Mouse (Mus musculus) MEL (cell line): ENCODE data around the gene Tulp1. TPM values are rescaled to one million over a fixed set of nuclear protein-coding genes. Genes with fewer than 3 reads are reported as not detected.

Source experiments
- DNase-seq: peaks from one replicate; pipeline ENCODE4 v3.0.0; 2011; ENCODE audit warnings: low read depth, low spot score
- H3K27ac ChIP-seq: 2 replicates; pipeline ENCODE4 v1.5.1; 2012; ENCODE audit warnings: low read depth, mild to moderate bottlenecking, control low read depth, low read length, moderate library complexity; ENCODE audit not compliant: control insufficient read depth
- H3K27me3 ChIP-seq, 2 experiments: fragments of 150-350 bp in 1 of 2; sonication (generic) in 1 of 2; 2 replicates each; pipeline ENCODE4 v1.6.1; 2012; ENCODE audit warnings: low read length in 2 of 2, mild to moderate bottlenecking in 2 of 2, improper control_type of control experiment in 1 of 2, moderate library complexity in 1 of 2; ENCODE audit not compliant: insufficient read depth in 2 of 2, control insufficient read depth in 1 of 2
- H3K36me3 ChIP-seq, 2 experiments: 2 replicates each; pipeline ENCODE4 v1.6.1; 2012 to 2014; ENCODE audit warnings: low read length in 2 of 2, improper control_type of control experiment in 1 of 2, inconsistent platforms in 1 of 2, mild to moderate bottlenecking in 1 of 2; ENCODE audit not compliant: insufficient read depth in 2 of 2, control insufficient read depth in 1 of 2
- H3K4me1 ChIP-seq, 2 experiments: fragments of 150-350 bp in 1 of 2; sonication (generic) in 1 of 2; 2 replicates each; pipeline ENCODE4 v1.6.1; 2012; ENCODE audit warnings: low read length in 2 of 2, improper control_type of control experiment in 1 of 2, mild to moderate bottlenecking in 1 of 2; ENCODE audit not compliant: insufficient read depth in 2 of 2, control insufficient read depth in 1 of 2
- H3K4me3 ChIP-seq, 2 experiments: fragments of 150-350 bp in 1 of 2; sonication (generic) in 1 of 2; 2 replicates each; pipeline ENCODE4 v1.5.1; 2012; ENCODE audit warnings: low read depth in 2 of 2, low read length in 2 of 2, mild to moderate bottlenecking in 2 of 2, moderate library complexity in 2 of 2, control low read depth in 1 of 2, improper control_type of control experiment in 1 of 2; ENCODE audit not compliant: control insufficient read depth in 1 of 2, insufficient read depth in 1 of 2
- H3K79me2 ChIP-seq: 2 replicates; pipeline ENCODE4 v1.6.1; 2012; ENCODE audit warnings: mild to moderate bottlenecking, low read length, moderate library complexity; ENCODE audit not compliant: control insufficient read depth, poor library complexity, insufficient read depth
- H3K9ac ChIP-seq: 2 replicates; pipeline ENCODE4 v1.6.1; 2012; ENCODE audit warnings: low read depth, mild to moderate bottlenecking, control low read depth, low read length, moderate library complexity; ENCODE audit not compliant: control insufficient read depth, poor library complexity, severe bottlenecking
- H3K9me3 ChIP-seq: fragments of 150-350 bp; sonication (generic); replicated peaks from 2 replicates; pipeline ENCODE4 v1.6.1; 2012; ENCODE audit warnings: mild to moderate bottlenecking, low read length, improper control_type of control experiment, moderate library complexity; ENCODE audit not compliant: insufficient read depth
- BHLHE40 ChIP-seq: IDR thresholded peaks from 2 replicates; pipeline ENCODE4 v1.6.1; 2012; ENCODE audit warnings: low read depth, mild to moderate bottlenecking, inconsistent platforms, low read length, improper control_type of control experiment, borderline replicate concordance
- CHD1 ChIP-seq: IDR thresholded peaks from 2 replicates; pipeline ENCODE4 v1.6.1; 2012; ENCODE audit warnings: low read depth, mild to moderate bottlenecking, inconsistent platforms, low read length, improper control_type of control experiment
- CHD2 ChIP-seq: IDR thresholded peaks from 2 replicates; pipeline ENCODE4 v1.6.1; 2011; ENCODE audit warnings: low read length, improper control_type of control experiment
- E2F4 ChIP-seq: IDR thresholded peaks from 2 replicates; pipeline ENCODE4 v1.6.1; 2011; ENCODE audit warnings: low read depth, low read length, improper control_type of control experiment, borderline replicate concordance
- ELF1 ChIP-seq: IDR thresholded peaks from 2 replicates; pipeline ENCODE4 v1.6.1; 2014; ENCODE audit warnings: low read depth, mild to moderate bottlenecking, inconsistent platforms, low read length, improper control_type of control experiment, moderate library complexity
- EP300 ChIP-seq, 2 experiments: IDR thresholded peaks; 2 replicates each; pipeline ENCODE4 v1.6.1; 2011; ENCODE audit warnings: improper control_type of control experiment in 2 of 2, low read length in 2 of 2, low read depth in 1 of 2, mild to moderate bottlenecking in 1 of 2
- ETS1 ChIP-seq: IDR thresholded peaks from 2 replicates; pipeline ENCODE4 v1.6.1; 2012; ENCODE audit warnings: low read depth, mild to moderate bottlenecking, inconsistent platforms, low read length, improper control_type of control experiment, moderate library complexity
- HCFC1 ChIP-seq: IDR thresholded peaks from 2 replicates; pipeline ENCODE4 v1.6.1; 2012; ENCODE audit warnings: low read depth, mild to moderate bottlenecking, inconsistent platforms, low read length, improper control_type of control experiment, moderate library complexity
- MAFK ChIP-seq: IDR thresholded peaks from 2 replicates; pipeline ENCODE4 v1.6.1; 2011; ENCODE audit warnings: low read depth, mild to moderate bottlenecking, low read length, improper control_type of control experiment, borderline replicate concordance
- MAX ChIP-seq: IDR thresholded peaks from 2 replicates; pipeline ENCODE4 v1.6.1; 2011; ENCODE audit warnings: low read length, improper control_type of control experiment
- MAZ ChIP-seq: IDR thresholded peaks from 2 replicates; pipeline ENCODE4 v1.6.1; 2012; ENCODE audit warnings: low read depth, mild to moderate bottlenecking, inconsistent platforms, low read length, improper control_type of control experiment
- MEF2A ChIP-seq: IDR thresholded peaks from 2 replicates; pipeline ENCODE4 v1.6.1; 2014; ENCODE audit warnings: low read depth, mild to moderate bottlenecking, inconsistent platforms, low read length, improper control_type of control experiment; ENCODE audit not compliant: poor library complexity, insufficient replicate concordance, severe bottlenecking; ENCODE audit errors: extremely low read depth
- MXI1 ChIP-seq: IDR thresholded peaks from 2 replicates; pipeline ENCODE4 v1.6.1; 2011; ENCODE audit warnings: mild to moderate bottlenecking, low read depth, low read length, improper control_type of control experiment
- MYB ChIP-seq: IDR thresholded peaks from 2 replicates; pipeline ENCODE4 v1.6.1; 2011; ENCODE audit warnings: mild to moderate bottlenecking, low read depth, low read length, improper control_type of control experiment
- MYC ChIP-seq: IDR thresholded peaks from 2 replicates; pipeline ENCODE4 v1.6.1; 2011; ENCODE audit warnings: low read depth, mild to moderate bottlenecking, low read length, improper control_type of control experiment, moderate library complexity
- NELFE ChIP-seq: IDR thresholded peaks from 2 replicates; pipeline ENCODE4 v1.6.1; 2011; ENCODE audit warnings: low read depth, low read length, improper control_type of control experiment
- POLR2A ChIP-seq, 2 experiments: IDR thresholded peaks; 2 replicates each; pipeline ENCODE4 v1.6.1; 2011 to 2012; ENCODE audit warnings: low read length in 2 of 2, mild to moderate bottlenecking in 2 of 2, control low read depth in 1 of 2, improper control_type of control experiment in 1 of 2, low read depth in 1 of 2, moderate library complexity in 1 of 2; ENCODE audit not compliant: control insufficient read depth in 1 of 2, insufficient read depth in 1 of 2, poor library complexity in 1 of 2
- POLR2AphosphoS2 ChIP-seq: IDR thresholded peaks from 2 replicates; pipeline ENCODE4 v1.6.1; 2011; ENCODE audit warnings: low read length, improper control_type of control experiment
- POLR2AphosphoS5 ChIP-seq: IDR thresholded peaks from 2 replicates; pipeline ENCODE4 v1.6.1; 2012; ENCODE audit warnings: low read depth, borderline replicate concordance, mild to moderate bottlenecking, inconsistent platforms, low read length, moderate library complexity, mixed read lengths
- RAD21 ChIP-seq: IDR thresholded peaks from 2 replicates; pipeline ENCODE4 v1.6.1; 2011; ENCODE audit warnings: mild to moderate bottlenecking, low read depth, low read length, improper control_type of control experiment
- RCOR1 ChIP-seq: IDR thresholded peaks from 2 replicates; pipeline ENCODE4 v1.6.1; 2012; ENCODE audit warnings: low read depth, mild to moderate bottlenecking, inconsistent platforms, low read length, improper control_type of control experiment
- SIN3A ChIP-seq: IDR thresholded peaks from 2 replicates; pipeline ENCODE4 v1.6.1; 2012; ENCODE audit warnings: low read length, improper control_type of control experiment, inconsistent platforms
- SMC3 ChIP-seq: IDR thresholded peaks from 2 replicates; pipeline ENCODE4 v1.6.1; 2011; ENCODE audit warnings: low read depth, low read length, improper control_type of control experiment
- TBP ChIP-seq: IDR thresholded peaks from 2 replicates; pipeline ENCODE4 v1.8.0; 2011; ENCODE audit warnings: low read depth, low read length, improper control_type of control experiment
- TCF12 ChIP-seq: IDR thresholded peaks from 2 replicates; pipeline ENCODE4 v1.6.1; 2014; ENCODE audit warnings: low read depth, mild to moderate bottlenecking, inconsistent platforms, low read length, improper control_type of control experiment, moderate library complexity
- USF2 ChIP-seq, 2 experiments: IDR thresholded peaks; 2 replicates each; pipeline ENCODE4 v1.6.1; 2011 to 2012; ENCODE audit warnings: improper control_type of control experiment in 2 of 2, low read length in 2 of 2, borderline replicate concordance in 1 of 2, inconsistent platforms in 1 of 2, low read depth in 1 of 2, mild to moderate bottlenecking in 1 of 2; ENCODE audit not compliant: insufficient read depth in 1 of 2
- ZC3H11A ChIP-seq: IDR thresholded peaks from 2 replicates; pipeline ENCODE4 v1.6.1; 2012; ENCODE audit warnings: low read depth, mild to moderate bottlenecking, inconsistent platforms, low read length, improper control_type of control experiment
- ZMIZ1 ChIP-seq: IDR thresholded peaks from 2 replicates; pipeline ENCODE4 v1.6.1; 2012; ENCODE audit warnings: low read depth, mild to moderate bottlenecking, inconsistent platforms, low read length, improper control_type of control experiment, moderate library complexity
- ZNF384 ChIP-seq: IDR thresholded peaks from 2 replicates; pipeline ENCODE4 v1.6.1; 2012; ENCODE audit warnings: low read depth, mild to moderate bottlenecking, inconsistent platforms, low read length, improper control_type of control experiment
- polyA plus RNA-seq, 2 experiments: library from polyadenylated mRNA; stranded (reverse) in 1 of 2; unstranded in 1 of 2; fragments of >175 nt in 1 of 2; fragments of >200 nt in 1 of 2; gene quantifications; 2 replicates each; pipeline versions ENCODE4 v1.2.1 to v1.2.4; 2012; ENCODE audit warnings: low replicate concordance in 2 of 2, low read depth in 1 of 2; ENCODE audit not compliant: insufficient read length in 2 of 2, insufficient read depth in 1 of 2, missing spikeins in 1 of 2
- total RNA-seq: library from RNA; depleted of rRNA; stranded (reverse); fragments of 300-350 nt; gene quantifications from 2 replicates; pipeline ENCODE4 v1.2.3, GENCODE M21; 2012

Gene Tulp1
- total and polyA plus RNA-seq, 3 experiments: 0.23 to 2.4 TPM; not detected in 1

DNA sequence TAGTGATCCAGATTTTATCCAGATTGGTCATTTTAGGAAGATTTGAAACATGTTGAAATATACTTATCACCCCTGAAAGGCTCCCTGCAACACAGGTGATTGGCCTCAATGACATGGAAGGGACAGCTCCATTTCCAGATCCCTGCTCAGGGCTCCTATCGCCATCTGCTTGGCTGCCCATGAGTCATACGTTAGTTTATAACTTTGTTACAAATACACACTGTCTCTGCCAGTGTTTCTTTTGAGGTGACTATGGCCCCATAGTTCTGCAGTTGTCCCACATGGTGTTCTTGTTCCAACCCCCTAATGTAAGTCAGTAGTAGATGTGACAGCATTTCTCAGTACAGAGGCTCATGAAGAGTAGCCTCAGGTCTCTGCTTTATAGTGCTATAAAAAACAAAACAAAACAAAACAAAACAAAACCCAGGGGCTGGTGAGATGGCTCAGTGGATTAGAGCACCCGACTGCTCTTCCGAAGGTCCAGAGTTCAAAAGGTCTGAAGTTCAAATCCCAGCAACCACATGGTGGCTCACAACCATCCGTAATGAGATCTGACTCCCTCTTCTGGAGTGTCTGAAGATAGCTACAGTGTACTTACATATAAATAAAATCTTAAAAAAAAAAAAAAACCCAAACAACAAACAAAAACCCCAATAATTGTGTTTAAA lies 43.4 kb upstream of the Tulp1 start:
- H3K27me3 ChIP-seq: no peaks in the 10 kb centered on the region
- no peaks in the 10 kb centered on the region for H3K79me2 ChIP-seq
- no peak for DNase-seq
- peaks cover 0 to 6% of the 10 kb centered on the region in 2 experiments; a peak in 3 of 4 replicates for H3K36me3 ChIP-seq
- H3K9ac ChIP-seq: no peak overlapping the region
- H3K4me1 ChIP-seq: peaks cover 4 to 5% of the 10 kb centered on the region in 2 experiments
- H3K27ac ChIP-seq: no peak overlapping the region
- no peak overlapping the region for H3K4me3 ChIP-seq
- TF ChIP-seq ZC3H11A (no peak), ZMIZ1 (no peak), MAFK (no peak), MAZ (no peak), BHLHE40 (no peak), USF2 (IDR thresholded peaks at IDR 0.05; ENCODE audit: borderline replicate concordance in 1 of 2, insufficient read depth in 1 of 2, low read depth in 1 of 2, low read length in 2 of 2) (no peak), ZNF384 (0 out of 2 replicates have a peak, but pooled peaks have one; percentile 18)
- no peaks in the 10 kb centered on the region for H3K9me3 ChIP-seq

DNA sequence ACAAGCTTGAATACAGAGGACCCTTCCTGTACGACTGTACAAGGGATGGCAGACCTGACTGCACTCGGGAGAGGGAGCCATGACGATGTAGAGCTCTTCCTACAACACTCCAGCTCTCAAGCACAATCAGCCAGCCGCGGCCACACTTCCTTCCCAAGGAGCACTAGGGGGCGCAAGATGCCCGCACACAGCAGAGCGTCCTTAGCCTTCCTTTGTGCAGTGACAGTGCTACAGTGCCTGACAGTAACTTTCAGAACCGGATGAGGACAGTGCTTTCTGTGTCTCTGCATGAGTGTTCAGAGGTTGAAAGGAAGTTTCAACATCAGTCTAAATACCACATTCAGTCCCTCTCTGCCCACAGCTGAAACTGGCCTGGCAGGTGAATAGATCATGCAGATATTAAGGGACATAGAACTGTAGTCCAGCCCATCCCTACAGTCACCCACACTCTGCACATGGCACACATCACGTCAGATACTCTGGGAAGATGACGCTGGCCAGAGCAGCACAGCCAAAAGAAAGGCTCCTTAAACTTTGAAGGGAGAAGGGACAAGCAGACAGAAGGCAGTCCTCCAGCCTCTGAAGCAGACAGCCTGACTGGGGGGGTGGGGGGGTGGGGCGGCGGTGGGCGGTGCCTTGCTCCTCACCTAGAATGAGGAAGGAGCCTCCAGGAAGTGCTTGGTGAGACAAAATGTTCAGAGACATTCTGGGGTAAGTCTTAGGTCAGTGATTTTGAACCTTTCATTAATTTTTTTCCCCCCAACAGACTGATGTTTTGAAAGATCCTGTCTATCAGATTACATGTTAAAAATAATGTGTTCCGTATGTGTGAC lies 42.6 kb upstream of the Tulp1 start:
- peaks cover 0 to 6% of the 10 kb centered on the region in 2 experiments; a peak in 3 of 4 replicates for H3K36me3 ChIP-seq
- no peak overlapping the region for H3K27ac ChIP-seq
- H3K79me2 ChIP-seq: no peaks in the 10 kb centered on the region
- peaks cover 4 to 5% of the 10 kb centered on the region in 2 experiments for H3K4me1 ChIP-seq
- peak; percentile 81 for DNase-seq
- no peaks in the 10 kb centered on the region for H3K9me3 ChIP-seq
- no peak overlapping the region for H3K9ac ChIP-seq
- no peaks in the 10 kb centered on the region for H3K27me3 ChIP-seq
- no peak overlapping the region for H3K4me3 ChIP-seq
- TF ChIP-seq POLR2A (IDR thresholded peaks at IDR 0.05; ENCODE audit: control insufficient read depth in 1 of 2, insufficient read depth in 1 of 2, low read depth in 1 of 2, low read length in 2 of 2, poor library complexity in 1 of 2) (no peak), NELFE (no peak; the same call in 1 of the 2 replicates), MYC (no peak), MEF2A (no peak), MYB (no peak), HCFC1 (no peak; the same call in 1 of the 2 replicates), E2F4 (no peak), CHD2 (no peak), EP300 (IDR thresholded peaks at IDR 0.05; ENCODE audit: low read depth in 1 of 2, low read length in 2 of 2) (no peak), MXI1 (peak; percentile 49), RAD21 (peak; percentile 70), ZMIZ1 (no peak), RCOR1 (no peak), MAX (no peak), SIN3A (no peak), ELF1 (peak; percentile 38; the same call in 1 of the 2 replicates), ZC3H11A (peak; percentile 58), MAZ (no peak), POLR2AphosphoS5 (no peak), ETS1 (no peak), SMC3 (peak; percentile 72), CHD1 (no peak), TCF12 (no peak), TBP (no peak), POLR2AphosphoS2 (no peak)
